Mouse (Mus musculus) liver, adult 2 months (tissue): ENCODE results near the gene Tmem132a.

Experiments used
- CTCF ChIP-seq: fragments of 200-500 bp; IDR thresholded peaks from 2 replicates; pipeline ENCODE4 v1.5.1; 2011; ENCODE audit warnings: low read depth, low read length, control low read depth
- POLR2A ChIP-seq: fragments of 200-500 bp; IDR thresholded peaks from 2 replicates; pipeline ENCODE4 v1.6.1; 2011; ENCODE audit warnings: low read length, control low read depth; ENCODE audit not compliant: insufficient read depth; ENCODE audit errors: extremely low read depth

DNA sequence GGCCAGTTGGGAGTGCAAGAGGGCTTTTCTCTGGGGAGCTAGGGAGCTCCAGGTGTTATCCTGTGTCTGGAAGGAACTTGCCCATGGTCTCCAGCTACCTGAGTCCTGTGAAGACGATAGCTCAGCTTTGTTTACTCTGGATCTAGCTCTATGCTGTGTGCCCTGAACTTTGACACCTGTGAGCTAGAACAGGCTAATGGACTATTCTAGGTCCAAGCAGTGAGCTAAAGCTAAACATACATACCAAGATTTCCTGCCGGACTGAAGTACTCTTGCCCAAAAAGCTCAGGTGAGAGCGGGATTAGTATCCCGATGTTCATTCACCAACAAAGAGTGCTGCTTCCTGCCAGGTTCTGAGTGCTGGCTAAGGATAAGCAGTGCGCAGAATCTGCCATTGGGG is 34.8 kb upstream of the Tmem132a start:
- TF ChIP-seq CTCF (no peak), POLR2A (no peak)
